Mouse (Mus musculus): ENCODE data around the gene Bax. TPM values are rescaled to one million over a fixed set of nuclear protein-coding genes. Genes with fewer than 3 reads are reported as not detected.

Gene Bax
- 93.3 TPM for polyA plus RNA-seq (2014; fragmentation: Illumina TruSeq; extraction: RNeasy Lipid Tissue Mini Kit (QIAGEN cat#74804); ENCODE audit: insufficient read depth, low read depth, low replicate concordance)

GRCm38 (mm10) chr7:45466283-45467089 lies at the start of gene Bax:
Gene Bax (minus strand): TSS chr7:45466898.

GRCm38 (mm10) chr7:45509912-45510787 lies 43.5 kb upstream of the Bax start, which contains the start of gene Nucb1:
Gene Nucb1 (minus strand): TSS chr7:45510406.

GRCm38 (mm10) chr7:45488293-45489204 lies 21.9 kb upstream of the Bax start, which contains the start of gene Dhdh:
Gene Dhdh (minus strand): TSS chr7:45488805.

GRCm38 (mm10) chr7:45486761-45487415 lies 20.2 kb upstream of the Bax start, which contains the start of gene Gm45808:
Gene Gm45808 (minus strand): TSS chr7:45486811.

GRCm38 (mm10) chr7:45481374-45481927 lies 14.8 kb upstream of the Bax start, which contains the start of gene Tulp2:
Gene Tulp2 (plus strand): TSS chr7:45481877.

GRCm38 (mm10) chr7:45459564-45460140 lies 7.0 kb downstream of the Bax start, which contains the start of gene Ftl1:
Gene Ftl1 (minus strand): TSS chr7:45459884.

GRCm38 (mm10) chr7:45437521-45438276 lies 29.0 kb downstream of the Bax start, which contains the start of gene Ruvbl2:
Gene Ruvbl2 (minus strand): TSS chr7:45438096.

GRCm38 (mm10) chr7:45434203-45435015 lies 32.3 kb downstream of the Bax start, which contains the start of gene Gys1:
Gene Gys1 (plus strand): TSS chr7:45434844.

GRCm38 (mm10) chr7:45420615-45420919 lies 46.1 kb downstream of the Bax start, which contains the start of gene Lhb:
Gene Lhb (plus strand): TSS chr7:45420820.

GRCm38 (mm10) chr7:45413113-45413863 lies 53.4 kb downstream of the Bax start, which contains the start of gene Ntf5:
Gene Ntf5 (plus strand): TSS chr7:45413695.

Other genes with a start within 250 kb of the Bax start
- gene Cd37, start 227.8 kb downstream of the Bax start, polyA plus RNA-seq (2014; fragmentation: Illumina TruSeq; extraction: RNeasy Lipid Tissue Mini Kit (QIAGEN cat#74804); ENCODE audit: insufficient read depth, low read depth, low replicate concordance): 36.3 TPM
- gene Slc6a16, start 225.8 kb downstream of the Bax start, polyA plus RNA-seq (2014; fragmentation: Illumina TruSeq; extraction: RNeasy Lipid Tissue Mini Kit (QIAGEN cat#74804); ENCODE audit: insufficient read depth, low read depth, low replicate concordance): not detected
- not detected for gene Slc6a21, start 189.4 kb downstream of the Bax start, polyA plus RNA-seq (2014; fragmentation: Illumina TruSeq; extraction: RNeasy Lipid Tissue Mini Kit (QIAGEN cat#74804); ENCODE audit: insufficient read depth, low read depth, low replicate concordance)
- gene Trpm4, start 133.1 kb downstream of the Bax start, polyA plus RNA-seq (2014; fragmentation: Illumina TruSeq; extraction: RNeasy Lipid Tissue Mini Kit (QIAGEN cat#74804); ENCODE audit: insufficient read depth, low read depth, low replicate concordance): 26.8 TPM
- 4.6 TPM for gene Hrc, start 131.6 kb downstream of the Bax start, polyA plus RNA-seq (2014; fragmentation: Illumina TruSeq; extraction: RNeasy Lipid Tissue Mini Kit (QIAGEN cat#74804); ENCODE audit: insufficient read depth, low read depth, low replicate concordance)
- gene Ppfia3, start 99.9 kb downstream of the Bax start, polyA plus RNA-seq (2014; fragmentation: Illumina TruSeq; extraction: RNeasy Lipid Tissue Mini Kit (QIAGEN cat#74804); ENCODE audit: insufficient read depth, low read depth, low replicate concordance): 0.80 TPM
- gene Lin7b, start 96.3 kb downstream of the Bax start, polyA plus RNA-seq (2014; fragmentation: Illumina TruSeq; extraction: RNeasy Lipid Tissue Mini Kit (QIAGEN cat#74804); ENCODE audit: insufficient read depth, low read depth, low replicate concordance): not detected
- 123 TPM for gene Snrnp70, start 71.2 kb downstream of the Bax start, polyA plus RNA-seq (2014; fragmentation: Illumina TruSeq; extraction: RNeasy Lipid Tissue Mini Kit (QIAGEN cat#74804); ENCODE audit: insufficient read depth, low read depth, low replicate concordance)
- gene Kcna7, start 61.2 kb downstream of the Bax start, polyA plus RNA-seq (2014; fragmentation: Illumina TruSeq; extraction: RNeasy Lipid Tissue Mini Kit (QIAGEN cat#74804); ENCODE audit: insufficient read depth, low read depth, low replicate concordance): not detected
- 3.0 TPM for gene Ntf5, start 53.2 kb downstream of the Bax start, polyA plus RNA-seq (2014; fragmentation: Illumina TruSeq; extraction: RNeasy Lipid Tissue Mini Kit (QIAGEN cat#74804); ENCODE audit: insufficient read depth, low read depth, low replicate concordance)
- gene Lhb, start 46.1 kb downstream of the Bax start, polyA plus RNA-seq (2014; fragmentation: Illumina TruSeq; extraction: RNeasy Lipid Tissue Mini Kit (QIAGEN cat#74804); ENCODE audit: insufficient read depth, low read depth, low replicate concordance): 5.9 TPM
- 8.9 TPM for gene Gys1, start 32.1 kb downstream of the Bax start, polyA plus RNA-seq (2014; fragmentation: Illumina TruSeq; extraction: RNeasy Lipid Tissue Mini Kit (QIAGEN cat#74804); ENCODE audit: insufficient read depth, low read depth, low replicate concordance)
- gene Ruvbl2, start 28.8 kb downstream of the Bax start, polyA plus RNA-seq (2014; fragmentation: Illumina TruSeq; extraction: RNeasy Lipid Tissue Mini Kit (QIAGEN cat#74804); ENCODE audit: insufficient read depth, low read depth, low replicate concordance): 33.3 TPM
- 2,902 TPM for gene Ftl1, start 7.0 kb downstream of the Bax start, polyA plus RNA-seq (2014; fragmentation: Illumina TruSeq; extraction: RNeasy Lipid Tissue Mini Kit (QIAGEN cat#74804); ENCODE audit: insufficient read depth, low read depth, low replicate concordance)
- gene Tulp2, start 15.0 kb upstream of the Bax start, polyA plus RNA-seq (2014; fragmentation: Illumina TruSeq; extraction: RNeasy Lipid Tissue Mini Kit (QIAGEN cat#74804); ENCODE audit: insufficient read depth, low read depth, low replicate concordance): not detected
- gene Gm45808, start 19.9 kb upstream of the Bax start, polyA plus RNA-seq (2014; fragmentation: Illumina TruSeq; extraction: RNeasy Lipid Tissue Mini Kit (QIAGEN cat#74804); ENCODE audit: insufficient read depth, low read depth, low replicate concordance): not detected
- gene Dhdh, start 21.9 kb upstream of the Bax start, polyA plus RNA-seq (2014; fragmentation: Illumina TruSeq; extraction: RNeasy Lipid Tissue Mini Kit (QIAGEN cat#74804); ENCODE audit: insufficient read depth, low read depth, low replicate concordance): 5.0 TPM
- gene Nucb1, start 43.5 kb upstream of the Bax start, polyA plus RNA-seq (2014; fragmentation: Illumina TruSeq; extraction: RNeasy Lipid Tissue Mini Kit (QIAGEN cat#74804); ENCODE audit: insufficient read depth, low read depth, low replicate concordance): 134 TPM
- gene Ppp1r15a, start 59.4 kb upstream of the Bax start, polyA plus RNA-seq (2014; fragmentation: Illumina TruSeq; extraction: RNeasy Lipid Tissue Mini Kit (QIAGEN cat#74804); ENCODE audit: insufficient read depth, low read depth, low replicate concordance): 62.8 TPM
- gene Plekha4, start 59.4 kb upstream of the Bax start, polyA plus RNA-seq (2014; fragmentation: Illumina TruSeq; extraction: RNeasy Lipid Tissue Mini Kit (QIAGEN cat#74804); ENCODE audit: insufficient read depth, low read depth, low replicate concordance): 5.7 TPM
- 0.54 TPM for gene Hsd17b14, start 88.0 kb upstream of the Bax start, polyA plus RNA-seq (2014; fragmentation: Illumina TruSeq; extraction: RNeasy Lipid Tissue Mini Kit (QIAGEN cat#74804); ENCODE audit: insufficient read depth, low read depth, low replicate concordance)
- 43.0 TPM for gene Bcat2, start 103.3 kb upstream of the Bax start, polyA plus RNA-seq (2014; fragmentation: Illumina TruSeq; extraction: RNeasy Lipid Tissue Mini Kit (QIAGEN cat#74804); ENCODE audit: insufficient read depth, low read depth, low replicate concordance)
- not detected for gene Fgf21, start 148.6 kb upstream of the Bax start, polyA plus RNA-seq (2014; fragmentation: Illumina TruSeq; extraction: RNeasy Lipid Tissue Mini Kit (QIAGEN cat#74804); ENCODE audit: insufficient read depth, low read depth, low replicate concordance)
- not detected for gene Fut1, start 150.4 kb upstream of the Bax start, polyA plus RNA-seq (2014; fragmentation: Illumina TruSeq; extraction: RNeasy Lipid Tissue Mini Kit (QIAGEN cat#74804); ENCODE audit: insufficient read depth, low read depth, low replicate concordance)
- gene Izumo1, start 154.9 kb upstream of the Bax start, polyA plus RNA-seq (2014; fragmentation: Illumina TruSeq; extraction: RNeasy Lipid Tissue Mini Kit (QIAGEN cat#74804); ENCODE audit: insufficient read depth, low read depth, low replicate concordance): 0.38 TPM
- gene Rasip1, start 160.6 kb upstream of the Bax start, polyA plus RNA-seq (2014; fragmentation: Illumina TruSeq; extraction: RNeasy Lipid Tissue Mini Kit (QIAGEN cat#74804); ENCODE audit: insufficient read depth, low read depth, low replicate concordance): 47.4 TPM
- gene Mamstr, start 173.1 kb upstream of the Bax start, polyA plus RNA-seq (2014; fragmentation: Illumina TruSeq; extraction: RNeasy Lipid Tissue Mini Kit (QIAGEN cat#74804); ENCODE audit: insufficient read depth, low read depth, low replicate concordance): 1.9 TPM
- 0.20 TPM for gene Fut2, start 199.5 kb upstream of the Bax start, polyA plus RNA-seq (2014; fragmentation: Illumina TruSeq; extraction: RNeasy Lipid Tissue Mini Kit (QIAGEN cat#74804); ENCODE audit: insufficient read depth, low read depth, low replicate concordance)
- gene Ntn5, start 217.1 kb upstream of the Bax start, polyA plus RNA-seq (2014; fragmentation: Illumina TruSeq; extraction: RNeasy Lipid Tissue Mini Kit (QIAGEN cat#74804); ENCODE audit: insufficient read depth, low read depth, low replicate concordance): 0.75 TPM
- gene Sec1, start 227.5 kb upstream of the Bax start, polyA plus RNA-seq (2014; fragmentation: Illumina TruSeq; extraction: RNeasy Lipid Tissue Mini Kit (QIAGEN cat#74804); ENCODE audit: insufficient read depth, low read depth, low replicate concordance): 0.90 TPM
- gene Car11, start 232.9 kb upstream of the Bax start, polyA plus RNA-seq (2014; fragmentation: Illumina TruSeq; extraction: RNeasy Lipid Tissue Mini Kit (QIAGEN cat#74804); ENCODE audit: insufficient read depth, low read depth, low replicate concordance): 1.7 TPM
- gene Dbp, start 238.2 kb upstream of the Bax start, polyA plus RNA-seq (2014; fragmentation: Illumina TruSeq; extraction: RNeasy Lipid Tissue Mini Kit (QIAGEN cat#74804); ENCODE audit: insufficient read depth, low read depth, low replicate concordance): 6.5 TPM
- gene Rpl18, start 248.6 kb upstream of the Bax start, polyA plus RNA-seq (2014; fragmentation: Illumina TruSeq; extraction: RNeasy Lipid Tissue Mini Kit (QIAGEN cat#74804); ENCODE audit: insufficient read depth, low read depth, low replicate concordance): 1,283 TPM